Mouse (Mus musculus): ENCODE results near the gene Psmb3. TPM values are rescaled to one million over a fixed set of nuclear protein-coding genes. Genes with fewer than 3 reads are reported as not detected.
"Not testable (repeated sequence)": the region's sequence is repeated elsewhere in the genome, so short reads cannot be mapped to it uniquely, and the experiment has no call there.

The Psmb3 gene
- polyA plus RNA-seq, 1 experiment from 2014 or later: 430 TPM

DNA sequence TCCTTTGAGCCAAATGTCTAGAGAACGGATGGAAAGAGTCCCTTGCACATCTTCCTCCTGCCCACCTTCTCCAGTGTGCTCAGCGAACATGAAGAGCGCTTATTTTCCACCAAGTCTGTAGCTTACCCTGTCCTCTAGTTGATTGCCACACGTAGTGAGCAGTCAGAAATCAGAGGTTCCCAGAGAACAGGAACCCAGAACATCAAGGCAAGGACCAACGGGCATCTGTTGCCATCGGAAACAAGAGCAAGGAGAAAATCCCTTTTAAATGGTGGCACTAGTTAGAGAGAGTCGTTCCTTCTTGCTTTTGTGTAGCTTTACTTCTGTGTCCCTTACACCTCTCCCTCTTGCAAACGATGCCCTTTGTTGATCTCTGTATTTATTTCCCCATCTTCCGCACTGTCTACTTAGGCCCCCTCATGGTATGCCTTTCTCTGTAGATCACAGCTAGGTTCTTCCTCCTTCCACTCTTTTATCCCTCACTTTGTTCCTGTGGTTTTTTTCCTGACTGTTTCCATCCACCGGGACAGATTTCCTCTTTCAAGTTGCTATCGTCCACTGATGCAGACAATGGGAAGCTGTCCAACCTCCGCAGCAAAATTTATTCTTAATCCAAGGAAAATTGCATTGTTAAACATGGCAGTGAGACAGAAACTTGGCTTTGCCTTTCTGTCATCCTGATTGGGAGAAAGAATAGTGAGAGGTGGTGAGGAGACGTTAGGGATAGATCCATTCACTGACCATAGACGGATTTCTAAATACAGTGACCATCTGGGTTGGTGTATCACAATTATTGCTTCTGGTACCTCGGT lies 1.4 kb upstream of the Psmb3 start:
- H3K9ac ChIP-seq (ENCODE audit: low read length): peak overlapping the region; percentile 73; the same call in 1 of the 2 replicates
- no peaks in the 10 kb centered on the region for H3K27me3 ChIP-seq (ENCODE audit: control insufficient read depth, insufficient read depth, low read length)

DNA sequence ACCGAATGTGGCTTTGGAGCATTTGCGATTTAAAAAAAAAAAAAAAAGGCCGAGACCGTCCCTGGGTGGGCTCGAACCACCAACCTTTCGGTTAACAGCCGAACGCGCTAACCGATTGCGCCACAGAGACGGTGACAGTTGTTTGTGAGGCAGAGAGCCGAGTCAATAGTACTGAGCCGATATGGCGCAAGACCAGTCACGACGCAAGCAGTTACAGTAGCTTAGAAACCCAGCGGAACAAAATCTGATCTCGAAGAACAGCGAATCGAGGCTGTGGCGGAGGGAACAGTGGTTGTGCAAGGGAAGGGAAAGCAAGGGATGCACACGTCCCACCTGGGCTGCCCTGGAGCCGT lies 830 bp upstream of the Psmb3 start:
- Histone ChIP-seq H3K4me1 (ENCODE audit: control insufficient read depth in 2 of 2, insufficient read depth in 2 of 2, low read length in 2 of 2) (peaks cover 14 to 32% of the 10 kb centered on the region in 2 experiments), H3K4me3 (ENCODE audit: control insufficient read depth in 1 of 2, insufficient read depth in 1 of 2, low read depth in 1 of 2, low read length in 2 of 2) (peak overlapping the region; percentile 65 to 70), H3K9ac (ENCODE audit: low read length) (peak overlapping the region; percentile 73), H3K27ac (replicated peaks in 1 of 2; ENCODE audit: control insufficient read depth in 1 of 2, insufficient read depth in 1 of 2, low read depth in 2 of 2, low read length in 2 of 2) (peak overlapping the region; percentile 46 to 77), H3K9me3 (ENCODE audit: control insufficient read depth, low read length) (no peaks in the 10 kb centered on the region), H3K27me3 (ENCODE audit: control insufficient read depth, insufficient read depth, low read length) (no peaks in the 10 kb centered on the region), H3K4me2 (ENCODE audit: low read length) (peak overlapping the region; percentile 89), H3K36me3 (ENCODE audit: control insufficient read depth, insufficient read depth, low read length) (peaks cover 25% of the 10 kb centered on the region)
- no peak for ATAC-seq (ENCODE audit: insufficient number of reproducible peaks, insufficient read depth, low FRiP score, low read depth)
- under 1% methylated on average over 24 of the region's 24 CpGs for WGBS

More for the DNA sequence above, 1.4 kb upstream of the Psmb3 start:
- ATAC-seq (ENCODE audit: insufficient number of reproducible peaks, insufficient read depth, low FRiP score, low read depth): no peak
- Histone ChIP-seq H3K4me2 (ENCODE audit: low read length) (peak overlapping the region; percentile 95), H3K4me1 (ENCODE audit: control insufficient read depth in 2 of 2, insufficient read depth in 2 of 2, low read length in 2 of 2) (peaks cover 14 to 38% of the 10 kb centered on the region in 2 experiments), H3K4me3 (ENCODE audit: control insufficient read depth in 1 of 2, insufficient read depth in 1 of 2, low read depth in 1 of 2, low read length in 2 of 2) (peak overlapping the region; percentile 65 to 70; a peak in 3 of 4 replicates), H3K9me3 (ENCODE audit: control insufficient read depth, low read length) (no peaks in the 10 kb centered on the region), H3K36me3 (ENCODE audit: control insufficient read depth, insufficient read depth, low read length) (peaks cover 19% of the 10 kb centered on the region), H3K27ac (replicated peaks in 1 of 2; ENCODE audit: control insufficient read depth in 1 of 2, insufficient read depth in 1 of 2, low read depth in 2 of 2, low read length in 2 of 2) (peak overlapping the region in 1 of 2 experiments; percentile 25; a peak in 1 of 4 replicates)
- 51% methylated on average over 15 of the region's 15 CpGs for WGBS

DNA sequence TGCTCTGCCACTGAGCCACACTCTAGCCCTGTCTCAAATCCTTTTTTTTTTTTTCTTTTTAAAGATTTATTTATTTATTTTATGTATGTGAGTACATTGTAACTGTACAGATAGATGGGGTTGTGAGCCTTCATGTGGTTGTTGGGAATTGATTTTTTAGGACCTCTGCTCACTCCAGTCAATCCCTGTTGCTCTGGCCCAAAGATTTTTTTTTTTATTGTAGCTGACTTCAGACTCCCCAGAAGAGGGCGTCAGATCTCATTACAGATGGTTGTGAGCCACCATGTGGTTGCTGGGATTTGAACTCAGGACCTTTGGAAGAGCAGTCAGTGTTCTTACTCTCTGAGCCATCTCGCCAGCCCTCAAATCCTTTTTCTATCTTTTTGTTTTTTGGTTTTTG lies 6.9 kb downstream of the Psmb3 start:
- H3K9me3 ChIP-seq (ENCODE audit: control insufficient read depth, low read length); H3K27me3 ChIP-seq (ENCODE audit: control insufficient read depth, insufficient read depth, low read length); H3K27ac ChIP-seq (replicated peaks in 1 of 2; ENCODE audit: control insufficient read depth in 1 of 2, insufficient read depth in 1 of 2, low read depth in 2 of 2, low read length in 2 of 2); H3K9ac ChIP-seq (ENCODE audit: low read length); H3K4me3 ChIP-seq (ENCODE audit: control insufficient read depth in 1 of 2, insufficient read depth in 1 of 2, low read depth in 1 of 2, low read length in 2 of 2); H3K4me2 ChIP-seq (ENCODE audit: low read length); ATAC-seq (ENCODE audit: insufficient number of reproducible peaks, insufficient read depth, low FRiP score, low read depth); H3K4me1 ChIP-seq (ENCODE audit: control insufficient read depth in 2 of 2, insufficient read depth in 2 of 2, low read length in 2 of 2): not testable (repeated sequence)
- H3K36me3 ChIP-seq (ENCODE audit: control insufficient read depth, insufficient read depth, low read length): peaks cover 79% of the 10 kb centered on the region
- WGBS: 80% methylated on average over 2 of the region's 2 CpGs

DNA sequence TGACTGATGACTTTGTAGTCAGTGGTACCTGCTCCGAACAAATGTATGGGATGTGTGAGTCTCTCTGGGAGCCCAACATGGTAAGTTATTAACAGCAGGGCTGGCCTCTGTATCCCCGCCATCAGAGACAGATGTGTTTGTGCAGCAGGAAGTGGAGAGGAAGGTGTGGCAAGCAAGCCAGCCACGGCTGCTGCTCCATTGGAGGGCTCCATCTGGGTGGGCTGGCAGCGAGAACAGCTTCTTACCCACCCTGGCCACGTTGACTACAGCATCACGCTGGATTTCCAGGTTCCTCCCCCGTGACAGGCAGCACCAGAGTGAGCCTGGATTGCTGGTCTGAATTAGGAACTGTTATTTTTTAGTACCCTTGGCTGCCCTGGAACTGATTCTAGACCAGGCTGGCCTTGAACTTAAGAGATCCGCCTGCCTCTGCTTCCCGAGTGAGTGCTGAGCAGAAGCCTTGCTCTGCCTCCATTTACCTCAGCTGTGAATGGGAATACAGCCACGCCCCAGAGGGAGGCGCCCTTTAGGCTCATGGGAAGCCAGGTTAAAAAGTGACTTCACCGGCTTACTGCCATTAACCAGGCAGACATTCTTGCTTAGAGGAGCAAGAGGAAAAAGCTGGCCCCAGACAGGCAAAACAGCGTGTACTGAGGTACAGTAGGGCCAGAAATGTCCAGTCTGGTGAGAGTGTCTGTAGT lies 8.2 kb downstream of the Psmb3 start:
- H3K4me1 ChIP-seq (ENCODE audit: control insufficient read depth in 2 of 2, insufficient read depth in 2 of 2, low read length in 2 of 2): peaks cover 0 to 11% of the 10 kb centered on the region in 2 experiments; a peak in 2 of 4 replicates
- no peaks in the 10 kb centered on the region for H3K27me3 ChIP-seq (ENCODE audit: control insufficient read depth, insufficient read depth, low read length)
- peaks cover 68% of the 10 kb centered on the region for H3K36me3 ChIP-seq (ENCODE audit: control insufficient read depth, insufficient read depth, low read length)
- H3K4me3 ChIP-seq (ENCODE audit: control insufficient read depth in 1 of 2, insufficient read depth in 1 of 2, low read depth in 1 of 2, low read length in 2 of 2): no peak overlapping the region
- H3K9ac ChIP-seq (ENCODE audit: low read length): no peak overlapping the region
- no peaks in the 10 kb centered on the region for H3K9me3 ChIP-seq (ENCODE audit: control insufficient read depth, low read length)
- H3K4me2 ChIP-seq (ENCODE audit: low read length): no peak overlapping the region
- H3K27ac ChIP-seq (replicated peaks in 1 of 2; ENCODE audit: control insufficient read depth in 1 of 2, insufficient read depth in 1 of 2, low read depth in 2 of 2, low read length in 2 of 2): no peak overlapping the region
- 79% methylated on average over 13 of the region's 13 CpGs for WGBS
- ATAC-seq (ENCODE audit: insufficient number of reproducible peaks, insufficient read depth, low FRiP score, low read depth): no peak

DNA sequence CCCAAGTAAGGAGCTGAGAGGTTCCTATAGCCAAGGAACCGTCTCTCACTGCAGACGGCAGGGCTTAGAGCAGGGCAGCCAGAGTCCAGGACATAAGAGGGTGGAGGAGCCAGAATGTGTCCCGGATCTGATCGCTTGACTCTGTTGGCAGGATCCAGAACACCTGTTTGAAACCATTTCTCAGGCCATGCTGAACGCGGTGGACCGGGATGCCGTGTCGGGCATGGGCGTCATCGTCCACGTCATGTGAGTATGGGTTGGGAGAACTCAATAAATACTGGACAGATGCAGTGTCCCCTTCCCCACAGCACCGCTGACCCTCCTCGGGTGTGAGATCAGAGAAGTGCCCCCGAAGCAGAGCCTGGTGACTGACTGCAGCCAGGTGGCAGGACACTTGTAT lies 9.1 kb downstream of the Psmb3 start:
- H3K4me3 ChIP-seq (ENCODE audit: control insufficient read depth in 1 of 2, insufficient read depth in 1 of 2, low read depth in 1 of 2, low read length in 2 of 2): no peak overlapping the region
- no peak for ATAC-seq (ENCODE audit: insufficient number of reproducible peaks, insufficient read depth, low FRiP score, low read depth)
- no peak overlapping the region for H3K27ac ChIP-seq (replicated peaks in 1 of 2; ENCODE audit: control insufficient read depth in 1 of 2, insufficient read depth in 1 of 2, low read depth in 2 of 2, low read length in 2 of 2)
- peaks cover 63% of the 10 kb centered on the region for H3K36me3 ChIP-seq (ENCODE audit: control insufficient read depth, insufficient read depth, low read length)
- H3K4me2 ChIP-seq (ENCODE audit: low read length): no peak overlapping the region
- H3K9me3 ChIP-seq (ENCODE audit: control insufficient read depth, low read length): no peaks in the 10 kb centered on the region
- no peaks in the 10 kb centered on the region for H3K27me3 ChIP-seq (ENCODE audit: control insufficient read depth, insufficient read depth, low read length)
- 94% methylated on average over 15 of the region's 15 CpGs for WGBS
- H3K9ac ChIP-seq (ENCODE audit: low read length): no peak overlapping the region
- peaks cover 0 to 11% of the 10 kb centered on the region in 2 experiments; a peak in 2 of 4 replicates for H3K4me1 ChIP-seq (ENCODE audit: control insufficient read depth in 2 of 2, insufficient read depth in 2 of 2, low read length in 2 of 2)

DNA sequence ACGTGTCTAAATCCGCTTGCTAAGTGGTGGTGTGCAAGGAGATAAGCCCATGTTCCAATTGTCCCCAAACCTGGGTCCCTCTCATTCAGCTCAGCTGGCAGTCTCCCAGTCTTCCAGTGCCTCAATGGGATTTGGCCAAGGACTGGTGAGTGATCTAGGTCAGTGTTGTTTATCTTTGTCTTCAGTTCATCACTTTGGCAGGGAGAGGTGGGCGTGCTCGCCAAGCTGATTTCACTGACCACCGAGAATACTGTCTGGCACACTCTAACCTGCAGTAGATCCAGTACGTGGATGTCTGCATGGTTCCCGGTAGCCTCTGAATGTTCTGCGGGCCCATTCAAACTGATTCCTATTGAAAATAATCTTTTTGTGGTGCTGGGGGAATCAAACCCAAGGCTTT lies 10.7 kb downstream of the Psmb3 start:
- H3K4me2 ChIP-seq (ENCODE audit: low read length): no peak overlapping the region
- no peak overlapping the region for H3K9ac ChIP-seq (ENCODE audit: low read length)
- H3K9me3 ChIP-seq (ENCODE audit: control insufficient read depth, low read length): no peaks in the 10 kb centered on the region
- H3K36me3 ChIP-seq (ENCODE audit: control insufficient read depth, insufficient read depth, low read length): peaks cover 63% of the 10 kb centered on the region
- H3K27ac ChIP-seq (replicated peaks in 1 of 2; ENCODE audit: control insufficient read depth in 1 of 2, insufficient read depth in 1 of 2, low read depth in 2 of 2, low read length in 2 of 2): no peak overlapping the region
- 67% methylated on average over 8 of the region's 8 CpGs for WGBS
- H3K27me3 ChIP-seq (ENCODE audit: control insufficient read depth, insufficient read depth, low read length): no peaks in the 10 kb centered on the region
- no peak overlapping the region for H3K4me3 ChIP-seq (ENCODE audit: control insufficient read depth in 1 of 2, insufficient read depth in 1 of 2, low read depth in 1 of 2, low read length in 2 of 2)
- ATAC-seq (ENCODE audit: insufficient number of reproducible peaks, insufficient read depth, low FRiP score, low read depth): no peak
- H3K4me1 ChIP-seq (ENCODE audit: control insufficient read depth in 2 of 2, insufficient read depth in 2 of 2, low read length in 2 of 2): peaks cover 0 to 11% of the 10 kb centered on the region in 2 experiments; a peak in 2 of 4 replicates

DNA sequence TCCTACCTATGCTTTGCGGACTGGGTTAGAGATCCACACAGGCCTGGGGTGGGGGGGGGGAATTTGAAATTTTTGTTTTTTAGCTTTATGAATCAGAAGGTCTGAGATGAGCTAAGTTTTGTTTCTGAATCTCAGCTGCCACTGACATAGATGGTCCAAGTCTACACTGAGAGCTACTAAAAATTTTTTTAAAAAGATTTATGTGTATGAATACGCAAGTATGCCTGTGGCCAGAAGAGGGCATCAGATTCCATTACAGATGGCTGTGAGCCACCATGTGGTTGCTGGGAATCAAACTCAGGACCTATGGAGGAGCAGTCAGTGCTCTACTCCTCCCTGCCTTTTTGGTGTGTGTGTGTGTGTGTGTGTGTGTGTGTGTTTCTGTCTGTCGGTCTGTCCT lies 11.2 kb downstream of the Psmb3 start:
- H3K9me3 ChIP-seq (ENCODE audit: control insufficient read depth, low read length): no peaks in the 10 kb centered on the region
- H3K27me3 ChIP-seq (ENCODE audit: control insufficient read depth, insufficient read depth, low read length): no peaks in the 10 kb centered on the region
- H3K9ac ChIP-seq (ENCODE audit: low read length): no peak overlapping the region
- WGBS: 92% methylated on average over 3 of the region's 3 CpGs
- peaks cover 63% of the 10 kb centered on the region for H3K36me3 ChIP-seq (ENCODE audit: control insufficient read depth, insufficient read depth, low read length)
- H3K4me2 ChIP-seq (ENCODE audit: low read length): no peak overlapping the region
- peaks cover 0 to 11% of the 10 kb centered on the region in 2 experiments; a peak in 2 of 4 replicates for H3K4me1 ChIP-seq (ENCODE audit: control insufficient read depth in 2 of 2, insufficient read depth in 2 of 2, low read length in 2 of 2)
- H3K4me3 ChIP-seq (ENCODE audit: control insufficient read depth in 1 of 2, insufficient read depth in 1 of 2, low read depth in 1 of 2, low read length in 2 of 2): no peak overlapping the region
- ATAC-seq (ENCODE audit: insufficient number of reproducible peaks, insufficient read depth, low FRiP score, low read depth): no peak
- H3K27ac ChIP-seq (replicated peaks in 1 of 2; ENCODE audit: control insufficient read depth in 1 of 2, insufficient read depth in 1 of 2, low read depth in 2 of 2, low read length in 2 of 2): no peak overlapping the region

Measured in heart, embryonic 14.5 days (tissue).